Mouse (Mus musculus) C2C12 (cell line): ENCODE measurements around the gene Alpk1. TPM values are rescaled to one million over a fixed set of nuclear protein-coding genes. Genes with fewer than 3 reads are reported as not detected.

ENCODE experiments used
- H3K27me3 ChIP-seq: one replicate; pipeline ENCODE4 v1.6.1; 2011; ENCODE audit not compliant: control insufficient read depth, insufficient read depth, insufficient read length
- H3K36me3 ChIP-seq: one replicate; pipeline ENCODE4 v1.6.1; 2011; ENCODE audit not compliant: control insufficient read depth, insufficient read depth
- H3K4me3 ChIP-seq: one replicate; pipeline ENCODE4 v1.5.1; 2011; ENCODE audit warnings: mild to moderate bottlenecking, control low read depth; ENCODE audit not compliant: poor library complexity, insufficient read depth, severe bottlenecking
- H3K79me2 ChIP-seq: one replicate; pipeline ENCODE4 v1.6.1; 2011; ENCODE audit not compliant: control insufficient read depth, insufficient read depth
- H3K79me3 ChIP-seq: one replicate; pipeline ENCODE4 v1.6.1; 2011; ENCODE audit warnings: low read depth, control low read depth
- H3ac ChIP-seq: one replicate; pipeline ENCODE3; 2011; ENCODE audit warnings: low read depth; ENCODE audit not compliant: control insufficient read depth, insufficient read length
- CEBPB ChIP-seq: IDR thresholded peaks from one replicate; pipeline ENCODE4 v1.6.1; 2011; ENCODE audit warnings: low read depth, mild to moderate bottlenecking, control low read depth, moderate library complexity
- CTCF ChIP-seq: IDR thresholded peaks from one replicate; pipeline ENCODE4 v1.5.1; 2011; ENCODE audit not compliant: control insufficient read depth, insufficient read depth, insufficient read length
- FOSL1 ChIP-seq: IDR thresholded peaks from one replicate; pipeline ENCODE4 v1.8.0; 2011; ENCODE audit warnings: mild to moderate bottlenecking, low read length; ENCODE audit not compliant: poor library complexity, insufficient read depth, severe bottlenecking
- MAX ChIP-seq: IDR thresholded peaks from one replicate; pipeline ENCODE4 v1.6.1; 2011; ENCODE audit warnings: mild to moderate bottlenecking, control low read depth
- MYOD1 ChIP-seq: IDR thresholded peaks from one replicate; pipeline ENCODE4 v1.6.1; 2011; ENCODE audit warnings: low read depth; ENCODE audit not compliant: control insufficient read depth, insufficient read length
- MYOG ChIP-seq: IDR thresholded peaks from one replicate; pipeline ENCODE4 v1.6.1; 2011; ENCODE audit not compliant: control insufficient read depth, insufficient read length; ENCODE audit errors: extremely low read depth
- USF1 ChIP-seq: IDR thresholded peaks from one replicate; pipeline ENCODE4 v1.6.1; 2011; ENCODE audit warnings: low read depth, mild to moderate bottlenecking, control low read depth, moderate library complexity
- polyA plus RNA-seq: library from polyadenylated mRNA; unstranded; fragments of >200 nt; fragmentation: generic; extraction: Trizol; gene quantifications from one replicate; pipeline ENCODE4 v1.2.1, GENCODE M21; 2012; ENCODE audit warnings: missing spikeins

Gene Alpk1
- polyA plus RNA-seq, 1 experiment: 0.60 TPM

- Histone ChIP-seq H3K36me3 (peaks cover 36% of the 10 kb centered on the region), H3K27me3 (no peaks in the 10 kb centered on the region), H3K79me3 (no peaks in the 10 kb centered on the region), H3K4me3 (no peak overlapping the region), H3ac (no peak overlapping the region), H3K79me2 (no peaks in the 10 kb centered on the region)
- TF ChIP-seq MYOG (no peak), MAX (no peak), FOSL1 (no peak), CTCF (no peak), USF1 (no peak), MYOD1 (no peak), CEBPB (no peak)
Measured at GRCm38 (mm10) chr3:127805071-127805470, 24.7 kb upstream of the Alpk1 start.

GRCm38 (mm10) chr3:127804439-127804838 lies 24.1 kb upstream of the Alpk1 start:
- H3K79me2 ChIP-seq: no peaks in the 10 kb centered on the region
- peaks cover 31% of the 10 kb centered on the region for H3K36me3 ChIP-seq
- no peak for TF ChIP-seq MAX
- no peak for TF ChIP-seq MYOD1
- TF ChIP-seq MYOG: no peak
- no peak for TF ChIP-seq USF1
- TF ChIP-seq FOSL1: no peak
- TF ChIP-seq CEBPB: no peak
- no peak for TF ChIP-seq CTCF
- no peak overlapping the region for H3ac ChIP-seq
- no peaks in the 10 kb centered on the region for H3K27me3 ChIP-seq
- H3K79me3 ChIP-seq: no peaks in the 10 kb centered on the region
- no peak overlapping the region for H3K4me3 ChIP-seq

GRCm38 (mm10) chr3:127802814-127803213 lies 22.5 kb upstream of the Alpk1 start:
- Histone ChIP-seq H3K79me3 (no peaks in the 10 kb centered on the region), H3K4me3 (no peak overlapping the region), H3K79me2 (no peaks in the 10 kb centered on the region), H3K36me3 (peaks cover 16% of the 10 kb centered on the region), H3K27me3 (no peaks in the 10 kb centered on the region), H3ac (no peak overlapping the region)
- TF ChIP-seq CEBPB (no peak), USF1 (no peak), MYOD1 (no peak), MYOG (no peak)

GRCm38 (mm10) chr3:127801162-127801561 lies 20.8 kb upstream of the Alpk1 start:
- no peaks in the 10 kb centered on the region for H3K79me3 ChIP-seq
- no peak overlapping the region for H3K4me3 ChIP-seq
- H3K36me3 ChIP-seq: peaks cover 2% of the 10 kb centered on the region
- no peak overlapping the region for H3ac ChIP-seq
- H3K27me3 ChIP-seq: no peaks in the 10 kb centered on the region
- TF ChIP-seq USF1 (no peak), MYOG (no peak), MAX (no peak), CEBPB (no peak), FOSL1 (no peak), CTCF (no peak), MYOD1 (no peak)
- no peaks in the 10 kb centered on the region for H3K79me2 ChIP-seq

GRCm38 (mm10) chr3:127796271-127796670 lies 15.9 kb upstream of the Alpk1 start:
- no peaks in the 10 kb centered on the region for H3K79me2 ChIP-seq
- TF ChIP-seq MAX (no peak), USF1 (no peak), CEBPB (no peak)
- H3K79me3 ChIP-seq: no peaks in the 10 kb centered on the region
- no peak overlapping the region for H3ac ChIP-seq
- H3K27me3 ChIP-seq: no peaks in the 10 kb centered on the region
- H3K4me3 ChIP-seq: no peak overlapping the region
- H3K36me3 ChIP-seq: no peaks in the 10 kb centered on the region

GRCm38 (mm10) chr3:127795762-127796161 lies 15.4 kb upstream of the Alpk1 start:
- Histone ChIP-seq H3ac (no peak overlapping the region), H3K79me2 (no peaks in the 10 kb centered on the region), H3K36me3 (no peaks in the 10 kb centered on the region), H3K79me3 (no peaks in the 10 kb centered on the region), H3K27me3 (no peaks in the 10 kb centered on the region), H3K4me3 (no peak overlapping the region)
- no peak for TF ChIP-seq MYOG
- TF ChIP-seq CEBPB: no peak
- no peak for TF ChIP-seq CTCF
- no peak for TF ChIP-seq MAX
- TF ChIP-seq FOSL1: no peak
- TF ChIP-seq MYOD1: no peak
- no peak for TF ChIP-seq USF1
